Mouse (Mus musculus): ENCODE data around the gene Cdk19.

GRCm38 (mm10) chr10:40447295-40447694 lies 107.9 kb downstream of the Cdk19 start:
- TF ChIP-seq GATA1 (IDR thresholded peaks at IDR 0.05; ENCODE audit: low read length) (no peak), TAL1 (IDR thresholded peaks at IDR 0.05; ENCODE audit: low read length) (no peak)

Data from erythroblast, embryonic 14.5 days (primary cell).